Mouse (Mus musculus) G1E (cell line): Measurements from ENCODE around the gene Pip5k1a. TPM values are rescaled to one million over a fixed set of nuclear protein-coding genes. Genes with fewer than 3 reads are reported as not detected.

ENCODE experiments used
- ATAC-seq: 2 replicates; pipeline ENCODE4 v1.8.0; 2016; ENCODE audit warnings: mild to moderate bottlenecking; ENCODE audit not compliant: insufficient number of reproducible peaks, poor library complexity, low FRiP score, severe bottlenecking; ENCODE audit errors: extremely low read depth
- DNase-seq: peaks from one replicate; pipeline ENCODE4 v3.0.0; 2012; ENCODE audit warnings: low spot score
- H3K27me3 ChIP-seq: 2 replicates; pipeline ENCODE4 v1.6.1; 2012; ENCODE audit warnings: mild to moderate bottlenecking, low read length, inconsistent platforms; ENCODE audit not compliant: insufficient read depth
- H3K36me3 ChIP-seq: replicated peaks from 2 replicates; pipeline ENCODE3; 2012; ENCODE audit warnings: mild to moderate bottlenecking, inconsistent platforms
- H3K4me1 ChIP-seq: 2 replicates; pipeline ENCODE4 v1.6.1; 2012; ENCODE audit warnings: low read depth, low read length, inconsistent platforms, mixed read lengths; ENCODE audit not compliant: insufficient read depth
- H3K4me3 ChIP-seq: 2 replicates; pipeline ENCODE4 v1.5.1; 2012; ENCODE audit warnings: low read depth, mild to moderate bottlenecking, inconsistent platforms, low read length, moderate library complexity, mixed read lengths
- H3K9me3 ChIP-seq: replicated peaks from 2 replicates; pipeline ENCODE4 v1.6.1; 2012; ENCODE audit warnings: inconsistent platforms
- CTCF ChIP-seq: IDR thresholded peaks from 2 replicates; pipeline ENCODE4 v1.5.1; 2012; ENCODE audit warnings: low read depth, low read length, inconsistent platforms, mixed read lengths
- GATA1 ChIP-seq: IDR thresholded peaks from 2 replicates; pipeline ENCODE4 v1.6.1; 2012; ENCODE audit warnings: borderline replicate concordance, low read length, inconsistent platforms, mixed read lengths
- GATA2 ChIP-seq: IDR thresholded peaks from 2 replicates; pipeline ENCODE4 v1.6.1; 2012; ENCODE audit warnings: low read depth, low read length, inconsistent platforms, borderline replicate concordance
- POLR2AphosphoS5 ChIP-seq: IDR thresholded peaks from 2 replicates; pipeline ENCODE4 v1.6.1; 2012; ENCODE audit warnings: low read depth, low read length, inconsistent platforms; ENCODE audit not compliant: insufficient replicate concordance
- TAL1 ChIP-seq: conservative IDR thresholded peaks from 2 replicates; pipeline ENCODE4 v1.6.1; 2012; ENCODE audit warnings: low read depth, low read length, inconsistent platforms, mixed read lengths
- polyA plus RNA-seq: library from polyadenylated mRNA; stranded (reverse); fragments of >175 nt; gene quantifications from 2 replicates; pipeline ENCODE4 v1.2.3, GENCODE M21; 2012
- total RNA-seq, 2 experiments: library from RNA; stranded (forward) in 1 of 2; stranded (reverse) in 1 of 2; fragments of 200-1000 nt in 1 of 2; fragments of >200 nt in 1 of 2; fragmentation: Nextera tagmentation in 1 of 2; gene quantifications; 2 replicates each; pipeline ENCODE4 v1.2.3; 2014 to 2017

Gene Pip5k1a
- total and polyA plus RNA-seq, 3 experiments: 30.0 to 67.6 (median 40.1) TPM

DNA sequence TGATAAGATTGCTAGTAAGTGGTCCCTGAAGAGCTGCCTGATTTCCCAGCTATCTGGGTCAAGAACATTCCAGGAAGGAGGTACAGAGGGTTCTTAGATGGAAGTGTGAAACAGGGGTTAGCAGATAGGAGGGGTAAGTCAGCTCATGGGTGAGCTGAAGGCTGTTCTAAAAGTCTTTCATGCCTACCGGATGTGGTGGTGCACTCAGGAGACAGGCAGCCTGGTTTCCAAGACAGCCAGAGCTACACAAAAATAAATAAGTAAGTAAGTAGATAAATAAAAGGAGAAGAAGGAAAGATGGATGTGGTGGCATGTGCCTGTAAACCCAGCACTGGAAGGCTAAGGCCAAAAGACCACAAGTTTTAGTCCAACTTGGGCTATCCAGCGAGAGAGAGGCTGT, 88.0 kb downstream of the Pip5k1a start:
- ATAC-seq (no peak), DNase-seq (no peak)
- peaks cover 40% of the 10 kb centered on the region for H3K36me3 ChIP-seq
- no peak overlapping the region for H3K4me3 ChIP-seq
- TF ChIP-seq TAL1 (no peak), GATA1 (no peak), CTCF (no peak), POLR2AphosphoS5 (no peak), GATA2 (no peak)
- H3K4me1 ChIP-seq: peaks cover 34% of the 10 kb centered on the region
- no peaks in the 10 kb centered on the region for H3K9me3 ChIP-seq
- no peaks in the 10 kb centered on the region for H3K27me3 ChIP-seq

DNA sequence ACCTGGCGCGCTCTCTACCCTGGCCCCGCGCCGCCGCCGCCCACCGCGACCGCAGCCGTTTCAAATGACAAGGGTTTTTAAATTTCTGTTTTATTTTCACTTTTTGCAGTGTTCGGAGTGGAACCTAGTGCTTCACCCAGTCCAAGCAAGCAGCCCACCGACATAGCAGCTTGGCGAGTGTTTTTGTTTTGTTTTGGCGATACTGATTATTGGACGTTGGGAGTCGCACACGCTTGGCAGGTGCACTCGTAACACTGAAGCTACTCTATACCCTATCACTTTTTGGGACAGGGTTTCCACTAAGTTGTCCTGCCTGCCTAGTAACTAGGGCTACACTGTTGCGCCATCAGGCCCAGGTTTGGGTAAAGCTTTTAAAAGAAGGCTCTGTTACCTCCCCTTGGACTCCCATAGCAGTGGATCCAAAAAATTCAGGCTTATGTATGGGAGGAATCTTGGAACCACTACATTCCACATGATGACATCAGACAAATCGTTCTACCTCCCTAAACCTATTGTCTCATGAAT, 90.1 kb downstream of the Pip5k1a start:
- H3K36me3 ChIP-seq: peaks cover 52% of the 10 kb centered on the region

DNA sequence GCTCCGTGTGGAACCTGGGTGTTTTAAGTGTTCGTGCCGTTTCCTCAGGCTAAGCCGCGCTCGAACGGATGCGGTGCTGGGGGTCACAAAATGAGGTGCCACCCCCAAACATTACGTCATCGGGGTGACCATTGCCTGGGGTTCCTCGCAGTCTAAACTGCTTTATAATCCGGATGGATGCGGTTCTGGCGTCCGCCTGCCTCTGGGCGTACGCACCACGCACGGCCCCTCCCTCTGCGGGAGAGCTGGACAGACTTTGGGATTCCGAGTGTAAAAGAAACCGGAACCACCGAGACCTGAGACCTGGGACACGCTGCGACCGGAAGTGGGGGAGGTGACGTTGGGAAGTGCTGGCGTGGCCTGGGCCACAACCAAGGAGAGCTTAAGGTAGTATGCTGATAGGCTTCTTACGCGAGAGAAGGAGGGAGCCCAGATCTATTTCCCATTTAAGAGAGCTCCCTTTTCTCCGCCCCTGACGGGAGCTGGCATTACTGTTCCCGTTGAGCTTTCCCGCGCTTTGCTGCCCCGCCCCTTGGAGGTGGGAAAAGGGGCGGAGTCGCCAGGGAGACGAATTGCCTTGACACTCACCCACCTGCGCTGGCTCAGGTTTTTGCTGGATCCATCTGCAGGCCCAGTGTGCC, 90.7 kb downstream of the Pip5k1a start:
- Histone ChIP-seq H3K27me3 (no peaks in the 10 kb centered on the region), H3K9me3 (no peaks in the 10 kb centered on the region), H3K4me1 (peaks cover 48% of the 10 kb centered on the region), H3K4me3 (peak overlapping the region; percentile 78), H3K36me3 (peaks cover 55% of the 10 kb centered on the region)
- ATAC-seq (peak; percentile 66), DNase-seq (peak; percentile 97)
- TF ChIP-seq POLR2AphosphoS5 (no peak; the same call in 1 of the 2 replicates), TAL1 (no peak), CTCF (no peak), GATA2 (no peak), GATA1 (no peak)

More for the DNA sequence above, 90.1 kb downstream of the Pip5k1a start:
- DNase-seq (no peak), ATAC-seq (no peak)
- H3K4me3 ChIP-seq: peak overlapping the region; percentile 78
- no peaks in the 10 kb centered on the region for H3K27me3 ChIP-seq
- TF ChIP-seq GATA1 (no peak), CTCF (no peak), GATA2 (no peak), TAL1 (no peak), POLR2AphosphoS5 (no peak)
- H3K9me3 ChIP-seq: no peaks in the 10 kb centered on the region
- H3K4me1 ChIP-seq: peaks cover 46% of the 10 kb centered on the region

DNA sequence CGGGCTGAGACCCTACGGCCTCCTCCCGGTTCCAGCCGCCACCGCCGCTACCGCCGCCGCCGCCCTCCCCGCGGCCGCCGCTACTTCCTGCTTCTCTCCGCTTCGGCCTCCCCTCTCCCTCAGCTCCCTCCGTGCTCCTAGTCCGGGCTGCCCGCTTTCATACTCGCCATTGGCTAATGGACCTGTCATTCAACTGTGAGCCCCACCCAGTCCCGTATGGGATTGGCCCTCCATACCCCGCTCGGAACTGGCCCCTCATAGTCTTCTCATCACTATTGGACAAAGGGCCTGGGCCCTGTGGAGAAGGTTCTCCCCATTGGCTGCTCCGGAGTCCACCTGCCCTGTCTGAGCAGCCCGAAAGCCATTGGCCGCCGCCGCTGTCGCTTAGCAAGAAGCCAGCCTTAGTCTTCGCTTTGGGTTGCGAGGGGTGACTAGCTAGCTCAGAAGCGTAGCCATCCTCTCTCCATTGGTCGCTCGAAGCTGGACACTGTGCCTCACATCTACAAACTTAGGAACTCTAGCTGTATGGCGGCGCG, 91.3 kb downstream of the Pip5k1a start, which contains the start of gene Zfp687:
TSS of gene Zfp687 (minus strand) at position 112 of the 536 bp plus-strand sequence.
- H3K27me3 ChIP-seq: no peaks in the 10 kb centered on the region
- H3K4me1 ChIP-seq: peaks cover 51% of the 10 kb centered on the region
- H3K4me3 ChIP-seq: peak within 1 kb of the TSS; percentile 78
- ATAC-seq: peak; percentile 89
- H3K9me3 ChIP-seq: no peaks in the 10 kb centered on the region
- H3K36me3 ChIP-seq: peaks cover 56% of the 10 kb centered on the region
- TF ChIP-seq GATA2 (no peak), CTCF (no peak), TAL1 (no peak), POLR2AphosphoS5 (no peak; the same call in 1 of the 2 replicates), GATA1 (no peak)
- DNase-seq: peak; percentile 100

DNA sequence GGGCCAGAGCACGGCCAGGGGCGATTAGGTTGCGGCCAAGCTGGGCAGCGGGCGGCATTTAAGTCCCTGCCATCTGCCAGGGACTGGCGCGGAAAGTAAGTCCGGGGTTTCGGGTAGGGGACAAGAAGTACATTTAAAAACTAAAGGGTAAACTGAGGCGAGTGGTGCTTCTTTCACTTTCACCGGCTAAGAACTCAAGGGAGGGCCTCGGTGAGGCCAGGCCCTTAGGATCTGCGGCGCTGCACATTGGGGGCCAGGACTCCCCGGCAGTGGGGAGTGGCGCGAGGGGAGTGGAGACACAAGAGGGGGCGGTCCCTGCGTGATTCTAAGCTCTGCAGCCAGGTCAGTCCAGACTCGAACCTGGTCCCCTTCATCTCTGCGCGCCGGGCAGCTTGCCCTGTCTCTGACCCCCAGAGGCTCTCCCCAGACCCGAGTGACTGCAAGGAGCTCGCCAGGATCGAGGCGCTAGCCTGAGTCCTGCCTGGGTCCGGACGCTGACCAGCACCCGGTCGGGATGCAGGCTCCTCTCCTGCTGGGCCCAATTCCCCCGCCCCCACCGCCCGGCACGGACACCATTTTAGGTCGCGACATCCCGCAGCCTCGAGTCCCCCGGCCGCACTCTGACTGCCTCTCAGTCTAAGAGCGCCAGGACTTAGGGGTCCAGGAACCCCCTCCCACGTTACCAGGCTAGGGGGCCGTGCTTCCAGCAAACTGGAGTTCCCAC, 92.1 kb downstream of the Pip5k1a start:
- H3K4me1 ChIP-seq: peaks cover 53% of the 10 kb centered on the region
- no peaks in the 10 kb centered on the region for H3K9me3 ChIP-seq
- ATAC-seq (no peak), DNase-seq (peak; percentile 72)
- H3K4me3 ChIP-seq: peak overlapping the region; percentile 78
- H3K36me3 ChIP-seq: peaks cover 56% of the 10 kb centered on the region
- no peak for TF ChIP-seq TAL1
- TF ChIP-seq GATA2: no peak
- TF ChIP-seq GATA1: no peak
- no peak for TF ChIP-seq CTCF
- TF ChIP-seq POLR2AphosphoS5: no peak
- no peaks in the 10 kb centered on the region for H3K27me3 ChIP-seq
